Mouse (Mus musculus) lung, postnatal 0 days (tissue): ENCODE measurements around the gene Gm17657. TPM values are rescaled to one million over a fixed set of nuclear protein-coding genes. Genes with fewer than 3 reads are reported as not detected.

ENCODE experiments used
- ATAC-seq: fragments of 200-750 bp; cut with Nextera tagmentation; 2 replicates; pipeline ENCODE4 v1.8.0; 2017; ENCODE audit warnings: moderate library complexity
- DNase-seq: peaks from one replicate; pipeline ENCODE4 v3.0.0-alpha.2; 2016; ENCODE audit warnings: low spot score
- H3K27ac ChIP-seq: fragments of 300-500 bp; sonication (generic); 2 replicates; pipeline ENCODE4 v1.5.1; 2014; ENCODE audit warnings: antibody characterized with exemption, mild to moderate bottlenecking, low read length, mixed read lengths
- H3K27me3 ChIP-seq: fragments of 300-500 bp; sonication (generic); replicated peaks from 2 replicates; pipeline ENCODE4 v1.6.1; 2014; ENCODE audit warnings: low read length, mixed read lengths; ENCODE audit not compliant: insufficient read depth
- H3K36me3 ChIP-seq: fragments of 300-500 bp; sonication (generic); 2 replicates; pipeline ENCODE4 v1.6.1; 2014; ENCODE audit warnings: low read length, mixed read lengths; ENCODE audit not compliant: insufficient read depth
- H3K4me1 ChIP-seq: fragments of 300-500 bp; sonication (generic); 2 replicates; pipeline ENCODE4 v1.6.1; 2014; ENCODE audit warnings: antibody characterized with exemption, low read depth, low read length, mixed read lengths; ENCODE audit not compliant: insufficient read depth
- H3K4me2 ChIP-seq: fragments of 300-500 bp; sonication (generic); replicated peaks from 2 replicates; pipeline ENCODE4 v1.6.1; 2014; ENCODE audit warnings: low read depth, mild to moderate bottlenecking, low read length, moderate library complexity, mixed read lengths
- H3K4me3 ChIP-seq: fragments of 300-500 bp; sonication (generic); 2 replicates; pipeline ENCODE4 v1.5.1; 2014; ENCODE audit warnings: low read depth, low read length
- H3K9ac ChIP-seq: fragments of 300-500 bp; sonication (generic); replicated peaks from 2 replicates; pipeline ENCODE4 v1.6.1; 2014; ENCODE audit warnings: low read depth, mild to moderate bottlenecking
- H3K9me3 ChIP-seq: fragments of 300-500 bp; sonication (generic); 2 replicates; pipeline ENCODE4 v1.6.1; 2016; ENCODE audit warnings: low read length, mixed read lengths
- CTCF ChIP-seq: IDR thresholded peaks from 2 replicates; pipeline ENCODE4 v1.5.1; 2016; ENCODE audit warnings: antibody characterized with exemption, mild to moderate bottlenecking
- WGBS: fragments of 180-500 bp; shearing (Covaris S2); extraction: QIAGEN DNeasy Blood & Tissue Kit; methylation state at CpG from one replicate; pipeline ENCODE4 v1.1.7; 2014; 5-methylcytosine and 5-hydroxymethylcytosine counted together
- microRNA-seq: library from miRNA; unstranded; fragments of <30 nt; microRNA quantifications from one replicate; pipeline ENCODE4, GENCODE M21; 2016
- polyA plus RNA-seq: library from polyadenylated mRNA; unstranded; fragments of >200 nt; fragmentation: Nextera tagmentation; extraction: Ambion mirVana; gene quantifications from 2 replicates; pipeline ENCODE4 v1.2.1, GENCODE M21; 2015

Gm17657 gene
- polyA plus RNA-seq, 1 experiment from 2014 or later = not detected

DNA sequence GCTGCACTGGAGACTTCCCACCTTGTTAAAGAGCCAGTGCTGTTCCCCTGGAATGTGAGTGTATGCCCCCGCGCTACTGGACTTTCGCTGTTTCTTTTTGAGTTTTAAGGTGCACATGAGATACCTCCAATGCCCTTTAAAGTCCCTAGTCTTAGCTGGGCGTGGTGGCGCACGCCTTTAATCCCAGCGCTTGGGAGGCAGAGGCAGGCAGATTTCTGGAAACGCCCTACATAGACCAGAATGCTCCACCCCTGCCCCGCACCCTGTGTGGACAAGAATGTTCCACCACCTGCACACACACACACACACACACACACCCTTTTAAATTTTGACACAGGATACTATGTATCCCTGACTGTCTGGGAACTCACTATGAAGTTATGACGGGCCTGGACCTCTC, 76.0 kb downstream of the Gm17657 start:
- no peak overlapping the region for H3K4me3 ChIP-seq
- H3K4me2 ChIP-seq = no peak overlapping the region
- H3K36me3 ChIP-seq = no peaks in the 10 kb centered on the region
- 96% methylated on average over 10 of the region's 10 CpGs for WGBS
- DNase-seq (no peak), ATAC-seq (no peak)
- H3K9ac ChIP-seq = no peak overlapping the region
- H3K9me3 ChIP-seq = no peaks in the 10 kb centered on the region
- H3K27ac ChIP-seq = no peak overlapping the region
- H3K27me3 ChIP-seq = no peaks in the 10 kb centered on the region
- TF ChIP-seq CTCF = no peak
- H3K4me1 ChIP-seq = no peaks in the 10 kb centered on the region

Small RNA genes within 50 kb of the gene (microRNA-seq; reads per million reads assigned to microRNA genes)
- gene Mir7667 = not detected

Other genes with a start within 250 kb of the Gm17657 start
- 2.2 and 2.8 TPM in 2 replicates for gene Pi16, start 232.0 kb downstream of the Gm17657 start, polyA plus RNA-seq
- 342 and 350 TPM in 2 replicates for gene Mtch1, start 201.7 kb downstream of the Gm17657 start, polyA plus RNA-seq
- gene Fgd2, start 188.7 kb downstream of the Gm17657 start, polyA plus RNA-seq = 11.9 and 14.2 TPM in 2 replicates
- 30.0 and 49.5 TPM in 2 replicates for gene Pim1, start 58.9 kb downstream of the Gm17657 start, polyA plus RNA-seq
- 5.9 and 6.7 TPM in 2 replicates for gene Tbc1d22b, start 147 bp upstream of the Gm17657 start, polyA plus RNA-seq
- gene Tmem217, start 2.7 kb upstream of the Gm17657 start, polyA plus RNA-seq = 0.31 and 0.76 TPM in 2 replicates
- gene Rnf8, start 65.2 kb upstream of the Gm17657 start, polyA plus RNA-seq = 43.3 and 43.7 TPM in 2 replicates
- gene Gm28043, start 65.2 kb upstream of the Gm17657 start, polyA plus RNA-seq = 0.99 and 1.6 TPM in 2 replicates
- gene Cmtr1, start 111.0 kb upstream of the Gm17657 start, polyA plus RNA-seq = 79.6 and 82.3 TPM in 2 replicates
- gene Ccdc167, start 167.4 kb upstream of the Gm17657 start, polyA plus RNA-seq = 4.1 and 4.9 TPM in 2 replicates